Mouse (Mus musculus) urinary bladder, adult 2 months (tissue): ENCODE measurements around the gene Slc16a7. TPM values are rescaled to one million over a fixed set of nuclear protein-coding genes. Genes with fewer than 3 reads are reported as not detected.

Source experiments
- DNase-seq: peaks from one replicate; pipeline ENCODE4 v3.0.0; 2022; ENCODE audit warnings: low spot score
- polyA plus RNA-seq: library from polyadenylated mRNA; depleted of rRNA; stranded (reverse); fragments of >200 nt; gene quantifications from 2 replicates; pipeline ENCODE4 v1.2.3, GENCODE M21; 2012

Gene Slc16a7
- polyA plus RNA-seq, 1 experiment: 40.9 TPM

DNA sequence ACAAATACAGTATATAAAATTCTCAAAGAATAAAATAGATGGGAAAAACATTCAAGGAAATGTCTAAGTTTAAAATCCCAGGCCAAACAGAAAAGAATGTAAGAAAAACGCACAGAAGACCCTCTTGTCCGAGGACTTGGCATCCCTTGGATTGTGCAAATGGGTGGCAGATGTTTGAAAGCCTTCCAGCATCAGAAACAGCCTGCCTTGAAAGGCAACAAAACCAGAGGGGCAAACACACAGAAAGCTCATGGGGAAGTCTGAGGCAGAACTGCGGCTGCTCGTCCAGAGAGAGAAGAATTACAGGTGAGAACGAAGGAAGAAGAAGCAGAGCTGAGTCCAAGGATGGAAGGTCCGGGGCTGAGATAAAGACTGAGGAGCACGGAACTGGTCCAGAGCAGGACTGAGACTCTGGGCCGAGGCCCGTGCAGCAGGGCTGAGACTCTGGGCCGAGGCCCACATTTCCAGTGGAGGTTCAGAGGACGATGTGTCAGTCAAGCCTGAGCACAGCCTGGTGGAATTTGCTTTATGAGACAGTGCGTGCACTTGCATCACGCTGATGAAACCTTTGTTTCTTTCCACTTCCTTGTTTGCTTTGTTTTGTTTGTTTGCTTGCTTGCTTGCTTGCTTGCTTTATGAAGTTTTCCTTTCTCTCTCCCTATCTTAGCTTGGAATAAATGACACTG, 65.0 kb downstream of the Slc16a7 start:
- no peak for DNase-seq

DNA sequence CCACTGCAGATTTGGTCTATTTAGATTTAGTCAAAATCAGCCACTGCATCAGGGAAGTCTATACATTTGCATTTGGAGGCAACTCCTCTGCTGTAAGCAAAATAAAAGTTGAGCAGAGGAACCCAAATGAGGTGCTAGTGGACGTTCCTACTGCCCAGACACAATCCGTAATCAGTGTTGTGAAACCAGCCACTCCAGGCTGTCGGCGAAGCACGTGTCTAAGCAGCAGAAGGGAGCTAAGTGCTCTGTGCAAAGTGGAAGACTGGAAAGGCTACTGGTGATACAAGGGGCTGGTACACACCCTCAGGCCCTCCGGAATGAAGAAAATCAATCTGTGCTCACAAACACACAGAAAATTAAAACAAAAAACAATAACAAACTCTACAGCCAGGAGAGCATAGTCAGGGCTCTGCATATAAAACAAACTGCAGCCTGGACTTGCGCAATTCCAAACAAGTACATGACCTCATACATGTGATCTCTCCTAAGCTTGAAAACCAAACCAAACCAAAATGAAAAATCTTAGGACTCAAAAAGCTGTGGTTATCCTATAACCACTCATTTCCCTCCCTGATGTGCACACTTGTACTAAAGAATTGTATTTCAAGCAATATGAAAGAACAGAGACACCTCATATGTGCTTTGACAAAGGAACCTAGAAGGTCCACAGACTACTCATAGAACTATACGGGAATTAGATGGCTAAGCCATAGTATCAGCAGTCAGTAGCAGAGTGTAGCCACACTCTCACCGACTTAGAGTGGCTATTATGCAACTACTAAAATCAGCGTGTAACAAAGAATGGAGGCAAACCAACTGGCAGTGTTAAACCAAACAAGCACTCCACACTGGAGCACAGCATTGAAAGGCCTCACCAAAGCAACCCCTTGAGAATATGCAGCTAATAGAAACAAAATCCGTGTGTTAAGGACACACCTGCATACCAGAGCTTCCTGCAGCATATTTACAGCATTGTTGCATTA, 67.5 kb downstream of the Slc16a7 start:
- DNase-seq: no peak

GRCm38 (mm10) chr10:125317317-125317716, 71.9 kb downstream of the Slc16a7 start:
- DNase-seq: no peak

- no peak for DNase-seq
Measured at GRCm38 (mm10) chr10:125310855-125311254, 78.4 kb downstream of the Slc16a7 start.

GRCm38 (mm10) chr10:125298036-125298435, 91.2 kb downstream of the Slc16a7 start:
- DNase-seq: no peak

DNA sequence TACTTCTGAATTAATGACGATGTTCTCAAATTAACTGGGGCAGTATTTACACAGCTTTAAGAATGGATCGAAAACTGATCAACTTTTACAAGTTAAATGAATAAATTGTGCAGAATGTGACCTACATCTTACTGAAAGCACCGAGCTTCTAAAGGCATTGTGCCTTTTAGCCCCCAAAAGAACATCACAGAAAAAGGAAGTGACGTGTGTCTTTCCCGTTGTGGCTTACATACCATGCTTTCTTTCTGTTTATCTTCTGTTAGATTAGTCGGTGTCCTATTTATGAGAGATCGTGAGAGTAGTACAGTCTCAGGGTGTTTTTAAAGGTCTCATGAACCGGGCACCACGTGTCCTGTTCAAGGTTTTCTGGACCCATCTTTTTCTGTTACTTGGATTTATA, 98.9 kb downstream of the Slc16a7 start:
- DNase-seq: no peak

- no peak for DNase-seq
Measured at GRCm38 (mm10) chr10:125288560-125288959, 100.7 kb downstream of the Slc16a7 start.

GRCm38 (mm10) chr10:125285386-125285785, 103.9 kb downstream of the Slc16a7 start:
- DNase-seq: no peak

DNA sequence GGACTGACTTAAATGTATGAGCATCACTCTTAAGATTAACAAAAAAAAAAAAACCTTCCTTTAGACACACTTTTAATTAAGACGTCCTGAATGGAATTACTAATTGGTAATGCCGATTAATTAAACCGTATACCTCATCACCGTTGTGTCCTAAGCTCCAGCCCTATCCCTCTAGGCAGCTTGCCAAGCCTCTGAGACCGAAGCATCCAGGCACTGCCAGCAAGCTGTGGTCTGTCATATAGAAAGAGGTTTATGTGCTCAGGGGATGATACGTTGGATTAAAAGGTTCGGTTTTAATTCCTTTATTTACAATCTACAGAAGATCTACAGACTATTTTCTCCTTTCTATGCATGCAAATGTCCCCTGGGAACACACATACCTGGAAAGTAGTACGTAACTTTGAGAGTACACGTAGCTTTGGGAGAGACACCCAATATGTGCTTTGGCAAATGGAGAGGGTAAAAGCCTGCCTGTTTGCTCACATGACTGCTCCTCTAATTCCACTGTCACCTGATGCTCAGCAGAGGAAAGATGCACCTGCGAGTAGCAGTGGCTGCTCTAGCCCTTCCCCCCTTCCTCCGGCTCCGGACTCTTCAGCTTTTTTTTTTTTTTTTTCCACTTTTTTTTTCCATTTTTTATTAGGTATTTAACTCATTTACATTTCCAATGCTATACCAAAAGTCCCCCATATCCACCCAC, 114.0 kb downstream of the Slc16a7 start:
- no peak for DNase-seq

- no peak for DNase-seq
Measured at GRCm38 (mm10) chr10:125274519-125275148, 114.6 kb downstream of the Slc16a7 start.

- no peak for DNase-seq
Measured at GRCm38 (mm10) chr10:125273759-125274158, 115.5 kb downstream of the Slc16a7 start.

DNA sequence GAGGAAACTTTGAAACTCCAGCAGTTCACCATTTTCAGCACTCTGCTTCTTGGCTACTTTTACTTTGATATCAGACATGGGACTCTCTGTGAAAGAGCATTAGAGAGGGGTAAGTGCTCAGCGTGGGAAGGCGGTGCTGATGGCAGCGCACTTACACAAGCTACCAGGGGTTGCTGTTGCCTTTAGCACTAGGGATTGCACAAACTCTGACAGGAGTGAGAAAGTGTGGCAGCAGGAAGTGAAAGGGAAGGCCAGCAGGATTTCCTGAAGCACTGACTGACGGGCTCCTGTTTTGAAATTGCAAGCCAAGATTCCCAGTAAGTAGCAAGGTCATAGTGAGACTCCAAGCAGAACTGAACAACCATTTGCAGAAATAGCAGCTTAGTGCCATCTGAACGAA, 117.8 kb downstream of the Slc16a7 start:
- DNase-seq: no peak

GRCm38 (mm10) chr10:125270266-125270665, 119.0 kb downstream of the Slc16a7 start:
- DNase-seq: no peak

GRCm38 (mm10) chr10:125266322-125266721, 122.9 kb downstream of the Slc16a7 start:
- DNase-seq: no peak

DNA sequence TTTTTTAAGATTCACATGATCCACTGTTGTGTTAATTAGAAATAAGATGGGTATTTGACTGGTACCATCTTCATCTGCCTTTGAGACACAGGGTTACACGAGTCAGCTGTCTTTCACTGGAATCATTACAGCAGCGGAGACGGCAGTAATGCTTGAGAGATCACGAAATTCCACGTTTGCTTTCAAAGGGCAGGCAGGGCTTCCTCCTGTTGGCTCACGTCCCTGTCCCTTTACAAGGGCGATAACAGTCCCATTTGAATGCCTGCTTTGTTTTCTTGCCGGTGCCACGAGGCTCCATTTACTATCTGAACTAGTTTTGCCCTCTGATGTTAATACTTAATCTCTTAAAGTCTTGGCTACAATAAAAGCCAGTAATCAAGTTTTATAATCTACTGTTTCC, 123.4 kb downstream of the Slc16a7 start:
- DNase-seq: no peak

- DNase-seq: no peak
Measured at GRCm38 (mm10) chr10:125265467-125265866, 123.8 kb downstream of the Slc16a7 start.

- no peak for DNase-seq
Measured at GRCm38 (mm10) chr10:125264938-125265337, 124.3 kb downstream of the Slc16a7 start.

DNA sequence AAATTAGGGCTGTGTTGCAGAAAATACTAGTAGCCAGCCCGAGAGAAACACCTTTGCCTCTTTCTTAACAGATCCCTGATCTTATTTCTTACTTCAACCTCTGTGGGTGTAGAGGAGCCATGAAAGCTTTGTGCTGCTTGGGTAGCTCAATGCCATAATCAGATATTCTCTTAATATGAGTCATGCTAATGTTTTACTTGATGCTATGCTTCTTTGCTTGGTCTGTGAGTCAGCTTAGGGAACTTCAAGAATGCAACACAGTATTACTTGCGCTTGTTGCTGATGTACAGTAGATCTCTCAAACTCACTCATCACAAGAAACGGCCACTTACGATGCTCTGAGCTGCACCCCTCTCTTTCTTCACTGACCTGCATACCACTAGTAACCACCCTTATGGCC, 133.4 kb downstream of the Slc16a7 start:
- DNase-seq: no peak

DNA sequence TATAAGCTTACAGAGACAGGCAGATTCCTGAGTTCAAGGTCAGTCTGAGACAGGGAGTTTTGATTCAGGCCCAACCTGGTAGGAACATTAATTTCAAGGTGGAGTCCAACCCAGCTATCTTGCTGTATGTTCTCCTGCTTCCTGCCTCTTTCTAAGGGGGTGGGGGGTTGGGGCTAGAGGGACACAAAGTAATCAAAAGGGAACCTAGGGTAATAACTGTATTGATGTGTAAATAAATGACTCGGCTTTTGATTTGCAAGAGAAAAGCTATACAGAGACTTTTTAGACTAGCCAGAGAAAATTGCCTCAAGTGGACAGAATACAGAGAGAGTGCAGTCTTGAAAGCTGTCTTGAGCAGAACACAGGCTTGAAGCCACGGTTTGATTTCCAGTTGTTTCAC, 174.7 kb downstream of the Slc16a7 start:
- DNase-seq: no peak

DNA sequence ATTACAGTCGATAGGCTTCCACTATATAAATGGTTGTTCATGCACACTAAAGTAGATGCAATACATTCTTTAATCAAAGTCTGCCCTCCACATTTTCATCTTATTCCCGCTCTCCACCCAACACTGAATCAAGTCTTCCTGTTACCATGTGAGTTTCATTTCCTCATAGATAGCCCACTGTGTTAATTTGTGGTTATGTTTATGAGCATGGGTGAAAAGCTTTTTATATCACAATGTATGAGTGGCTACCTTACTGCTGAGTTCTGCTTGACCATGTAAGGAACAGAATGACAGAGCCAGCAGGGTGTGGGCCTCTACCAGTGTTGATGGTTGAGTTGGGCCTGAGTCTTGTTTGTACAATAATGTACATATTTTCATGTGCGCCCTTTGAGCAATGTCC, 175.5 kb downstream of the Slc16a7 start:
- no peak for DNase-seq

DNA sequence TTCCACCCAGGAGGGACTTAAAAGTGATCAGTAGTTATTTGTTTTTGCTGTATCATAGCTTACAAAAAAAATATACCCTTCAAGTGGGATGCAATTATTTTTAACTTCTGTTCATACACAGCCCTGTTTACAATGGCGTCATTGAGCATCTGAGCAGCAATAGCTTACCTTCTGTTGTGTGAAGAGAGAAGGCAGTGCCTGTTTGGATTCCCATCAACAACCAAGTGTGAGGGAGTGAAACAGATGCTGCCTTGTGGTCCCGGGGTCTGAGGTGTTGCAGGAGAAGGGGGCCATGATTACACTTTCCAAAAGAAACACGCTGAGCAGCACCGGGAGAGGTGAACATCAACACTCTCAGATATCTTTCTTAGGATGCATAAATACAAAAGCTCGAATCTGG, 201.7 kb downstream of the Slc16a7 start:
- DNase-seq: no peak

- DNase-seq: no peak
Measured at GRCm38 (mm10) chr10:125185387-125185786, 203.9 kb downstream of the Slc16a7 start.
